Mouse (Mus musculus): ENCODE results near the gene Ciz1.
"Not testable (repeated sequence)": the region's sequence is repeated elsewhere in the genome, so short reads cannot be mapped to it uniquely, and the experiment has no call there.

Gene Ciz1

DNA sequence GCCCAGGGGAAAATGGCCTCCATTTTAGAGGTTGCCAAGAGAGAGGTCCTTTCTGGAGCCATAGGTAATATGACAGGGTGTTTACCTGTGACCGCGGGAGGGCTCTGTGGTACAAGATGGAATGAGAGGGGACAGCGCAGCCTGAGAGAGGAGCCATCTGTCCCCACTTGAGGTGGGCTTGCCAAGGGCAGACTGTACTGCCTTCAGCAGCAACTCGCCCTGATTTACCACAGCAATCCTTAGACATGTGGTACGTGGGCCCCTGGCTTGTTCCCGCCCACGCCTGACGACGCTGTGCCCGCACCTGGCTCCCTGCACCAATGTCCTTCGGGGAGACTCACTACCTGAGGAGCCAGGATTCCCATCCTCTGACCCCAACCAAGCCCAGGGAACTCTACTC lies 3.8 kb upstream of the Ciz1 start:
- no peak for DNase-seq

- DNase-seq = no peak
Measured at GRCm38 (mm10) chr2:32349625-32350255, 2.4 kb upstream of the Ciz1 start.

GRCm38 (mm10) chr2:32350471-32351051 lies 1.6 kb upstream of the Ciz1 start:
- DNase-seq = no peak

DNA sequence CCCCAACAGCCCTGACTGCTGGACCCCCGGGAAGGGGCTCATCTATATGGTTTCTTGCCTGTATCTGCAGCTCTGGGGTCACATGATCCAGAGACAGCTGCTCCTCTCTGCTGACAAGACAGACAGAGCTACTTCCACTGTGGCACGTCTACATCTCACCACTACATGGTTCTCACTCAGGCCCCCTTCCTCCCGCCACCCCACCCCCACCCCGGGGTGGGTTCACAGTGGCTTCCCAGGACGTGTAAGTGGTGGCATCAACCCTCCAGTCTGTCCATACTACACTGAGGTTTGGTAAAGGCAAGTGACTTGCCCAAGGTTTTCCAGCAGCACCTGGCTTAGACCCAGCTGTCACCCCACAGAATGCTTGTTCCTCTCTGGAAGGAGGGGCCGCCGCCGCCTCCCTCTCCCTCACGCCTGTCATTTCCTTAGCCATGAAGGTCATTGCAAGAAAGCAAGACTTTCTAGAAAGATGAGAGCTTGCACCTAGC lies 611 bp upstream of the Ciz1 start:
- DNase-seq = no peak

GRCm38 (mm10) chr2:32353007-32353542 lies 948 bp downstream of the Ciz1 start, which contains the start of gene Dnm1:
Gene Dnm1, minus strand, starts transcription at chr2:32353338.
- DNase-seq = peak; percentile 88

- DNase-seq = no peak
Measured at GRCm38 (mm10) chr2:32353836-32354235, 1.7 kb downstream of the Ciz1 start.

DNA sequence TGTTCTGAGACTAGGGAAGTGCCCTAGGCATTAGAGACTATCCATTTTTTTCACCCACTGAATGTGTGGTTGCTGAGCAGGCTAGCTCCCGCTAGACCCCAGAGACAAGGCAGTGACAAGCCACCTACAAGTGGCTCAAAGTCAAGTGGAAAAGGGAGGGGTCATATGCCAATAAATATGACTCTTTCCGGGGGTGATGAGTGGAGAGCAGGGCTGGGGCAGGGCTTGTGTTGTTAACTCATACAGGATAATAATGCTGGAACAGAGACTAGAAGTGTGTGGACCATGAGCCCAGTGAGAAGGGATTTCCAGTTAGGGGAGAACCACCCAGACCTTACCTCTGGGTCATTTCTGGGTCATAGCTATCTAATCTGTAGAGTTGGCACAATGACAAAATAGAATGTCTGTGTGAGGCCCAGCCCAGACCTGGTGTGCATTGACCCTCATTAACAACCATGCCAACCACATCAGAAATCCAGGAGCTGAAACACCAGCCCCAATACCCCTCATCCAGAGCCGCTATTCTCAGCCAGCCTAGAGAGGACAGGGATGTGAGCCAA lies 2.3 kb downstream of the Ciz1 start:
- no peak for DNase-seq

- no peak for DNase-seq
Measured at GRCm38 (mm10) chr2:32356216-32356615, 4.1 kb downstream of the Ciz1 start.

- DNase-seq = no peak
Measured at GRCm38 (mm10) chr2:32357710-32358109, 5.6 kb downstream of the Ciz1 start.

- no peak for DNase-seq
Measured at GRCm38 (mm10) chr2:32358381-32358780, 6.3 kb downstream of the Ciz1 start.

- DNase-seq = peak; percentile 92
Measured at GRCm38 (mm10) chr2:32360741-32361140, 8.6 kb downstream of the Ciz1 start.

DNA sequence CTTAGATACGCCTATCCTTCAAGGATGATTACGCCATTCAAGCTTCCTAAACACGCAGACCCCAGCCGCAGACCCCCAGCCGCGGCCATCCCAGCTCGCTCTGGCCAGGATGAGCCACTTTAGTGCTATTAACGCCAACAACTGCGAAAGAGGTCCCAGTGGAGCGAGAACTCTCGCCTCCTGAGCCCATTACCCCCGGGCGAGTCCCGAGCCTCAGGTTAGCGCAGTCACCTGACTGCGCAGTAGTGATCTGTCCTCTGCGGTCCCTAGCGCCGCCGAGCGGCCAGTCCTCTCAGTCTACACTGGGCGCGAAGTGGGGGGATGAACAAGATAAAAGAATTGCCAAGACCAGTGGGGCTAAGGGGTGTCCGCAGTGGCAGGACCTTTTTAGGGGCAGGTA lies 9.3 kb downstream of the Ciz1 start:
- peak; percentile 83 for DNase-seq

DNA sequence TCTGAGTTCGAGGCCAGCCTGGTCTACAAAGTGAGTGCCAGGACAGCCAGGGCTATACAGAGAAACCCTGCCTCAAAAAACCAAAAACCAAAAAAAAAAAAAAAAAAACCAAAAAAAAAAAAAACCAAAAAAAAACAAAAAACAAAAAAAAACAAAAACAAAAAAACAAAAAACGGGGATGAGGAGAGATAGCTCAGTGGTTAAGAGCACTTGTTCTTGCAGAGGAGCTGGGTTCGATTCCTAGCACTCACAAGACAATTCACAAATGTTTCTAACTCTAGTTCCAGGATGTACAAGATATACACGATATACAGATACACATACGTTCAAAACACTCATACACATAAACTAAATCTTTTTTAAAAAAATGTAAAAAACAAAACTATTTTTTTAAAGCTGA lies 10.1 kb downstream of the Ciz1 start:
- DNase-seq = not testable (repeated sequence)

GRCm38 (mm10) chr2:32362817-32363340 lies 10.8 kb downstream of the Ciz1 start:
- peak; percentile 94 for DNase-seq

DNA sequence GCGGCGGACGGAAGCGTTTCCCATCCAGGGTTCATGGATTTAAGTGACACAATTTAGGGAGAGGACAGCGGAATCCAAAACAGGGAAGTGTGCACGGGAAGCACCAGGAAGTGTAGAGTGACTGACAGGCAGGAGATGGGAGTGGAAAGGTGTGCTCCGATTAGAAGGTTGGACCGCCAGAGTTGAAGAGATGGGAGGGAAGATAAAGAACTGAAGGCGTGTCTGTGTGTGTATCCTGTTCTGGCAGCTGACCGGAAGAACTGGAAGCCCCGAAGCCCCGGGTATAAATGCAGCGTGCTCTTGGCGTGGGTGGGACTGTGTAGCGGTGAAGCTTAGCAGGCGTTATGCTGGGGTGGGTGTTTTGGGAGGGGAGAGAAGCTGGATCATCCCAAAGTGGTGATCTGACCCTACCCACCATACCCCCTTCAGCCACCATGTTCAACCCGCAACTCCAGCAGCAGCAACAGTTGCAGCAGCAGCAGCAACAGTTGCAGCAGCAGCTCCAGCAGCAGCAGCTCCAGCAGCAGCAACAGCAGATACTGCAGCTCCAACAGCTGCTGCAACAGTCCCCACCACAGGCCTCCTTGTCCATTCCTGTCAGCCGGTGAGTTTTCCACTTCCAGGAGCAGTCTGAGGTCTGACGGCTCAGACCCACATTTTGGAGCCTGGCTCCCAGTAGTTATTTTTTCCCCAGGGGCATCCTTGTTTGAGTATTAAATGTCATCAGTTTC lies 11.4 kb downstream of the Ciz1 start:
- no peak for DNase-seq

GRCm38 (mm10) chr2:32364121-32364520 lies 12.0 kb downstream of the Ciz1 start:
- DNase-seq = no peak

- no peak for DNase-seq
Measured at GRCm38 (mm10) chr2:32367315-32367714, 15.2 kb downstream of the Ciz1 start.

- DNase-seq = no peak
Measured at GRCm38 (mm10) chr2:32374191-32374590, 22.1 kb downstream of the Ciz1 start.

DNA sequence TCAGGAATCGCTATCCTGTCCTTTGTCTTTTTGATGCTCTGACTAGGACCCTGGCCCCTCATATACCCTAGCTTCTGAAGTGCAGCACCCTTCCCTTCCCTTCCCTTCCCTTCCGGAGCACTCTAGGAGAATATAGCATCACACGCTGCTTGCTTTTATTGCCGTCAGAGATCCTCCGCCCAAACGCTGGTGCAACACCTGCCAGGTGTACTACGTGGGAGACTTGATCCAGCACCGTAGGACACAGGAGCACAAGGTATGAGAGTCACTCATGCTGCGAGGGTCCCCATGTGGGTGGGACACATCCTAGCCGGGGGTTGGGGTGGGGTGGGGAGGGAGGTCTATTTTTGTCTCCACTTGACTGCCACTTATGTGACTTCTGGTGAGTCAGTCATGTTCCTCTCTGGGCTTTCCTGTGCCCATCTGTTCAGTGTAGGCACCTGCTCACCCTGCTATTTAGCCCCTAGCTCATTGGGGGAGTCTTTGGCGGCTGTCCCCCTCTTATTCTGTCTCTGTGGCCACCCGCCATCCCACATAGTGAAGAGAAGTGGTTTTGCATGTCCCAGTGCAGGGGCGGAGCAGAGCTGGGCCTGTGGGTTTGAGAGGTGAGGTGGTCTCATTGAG lies 23.3 kb downstream of the Ciz1 start:
- no peak for DNase-seq

DNA sequence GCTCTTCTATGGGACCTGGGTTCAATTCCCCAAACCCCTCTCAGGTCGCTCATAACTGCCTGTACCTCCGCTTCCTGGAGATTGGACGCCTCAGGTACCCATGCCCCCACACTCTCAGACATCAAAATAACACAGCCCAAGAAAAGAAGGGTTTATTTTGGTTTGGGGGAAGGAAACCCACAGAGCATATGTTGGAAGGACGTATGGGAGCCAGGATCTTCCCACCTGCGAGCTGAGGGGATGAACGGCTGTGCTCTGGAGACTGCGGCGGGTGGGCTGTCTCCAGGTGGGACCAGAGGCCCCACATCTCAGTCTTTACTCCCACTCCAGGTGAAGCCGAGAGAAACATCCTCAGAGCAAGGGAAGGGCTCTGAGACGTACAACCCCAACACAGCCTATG lies 24.8 kb downstream of the Ciz1 start:
- no peak for DNase-seq

GRCm38 (mm10) chr2:32380001-32380500 lies 27.9 kb downstream of the Ciz1 start:
- DNase-seq = no peak

- no peak for DNase-seq
Measured at GRCm38 (mm10) chr2:32381141-32381774, 29.1 kb downstream of the Ciz1 start.

All from kidney, adult 9 months (tissue).